Mouse (Mus musculus): Measurements from ENCODE around the gene Cracr2b.

The Cracr2b gene

GRCm38 (mm10) chr7:141455610-141456314 lies 5.1 kb upstream of the Cracr2b start:
- DNase-seq: peak; percentile 83

DNA sequence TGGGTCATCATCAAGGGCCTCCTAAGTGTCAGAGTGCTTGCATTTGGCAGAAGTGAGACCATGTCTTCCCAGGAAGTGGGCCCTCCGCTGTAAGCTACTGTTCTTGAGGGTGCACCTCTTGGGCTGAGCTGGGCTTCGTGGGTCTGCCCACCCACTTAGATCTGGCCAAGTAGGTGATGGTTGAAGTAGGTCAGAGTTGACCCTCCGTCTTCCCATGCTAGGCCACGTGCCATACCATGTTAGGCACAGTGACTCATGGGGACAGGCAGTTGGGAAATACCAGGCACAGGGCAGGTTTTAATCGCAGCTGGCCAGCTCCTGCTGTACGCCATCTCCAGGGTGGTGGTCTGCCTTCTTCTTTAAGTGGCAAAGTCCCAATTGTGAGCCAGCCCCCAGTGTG lies 4.2 kb upstream of the Cracr2b start:
- DNase-seq: peak; percentile 18

DNA sequence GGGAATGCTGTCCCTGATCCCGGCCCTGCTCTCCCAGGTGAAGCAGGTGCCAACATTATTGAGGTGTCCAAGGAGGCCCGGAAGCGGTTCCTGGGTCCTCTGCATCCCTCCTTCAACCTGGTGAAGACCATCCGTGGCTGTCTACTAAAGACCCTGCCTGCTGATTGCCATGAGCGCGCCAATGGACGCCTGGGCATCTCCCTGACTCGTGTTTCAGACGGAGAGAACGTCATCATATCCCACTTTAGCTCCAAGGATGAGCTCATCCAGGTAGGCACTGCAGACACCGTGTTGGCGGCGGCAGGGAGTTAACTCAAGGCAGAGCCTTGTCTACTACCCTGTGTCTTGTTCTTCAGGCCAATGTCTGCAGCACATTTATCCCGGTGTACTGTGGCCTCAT lies 3.7 kb upstream of the Cracr2b start:
- DNase-seq: peak; percentile 14

GRCm38 (mm10) chr7:141457986-141458660 lies 2.8 kb upstream of the Cracr2b start:
- DNase-seq: peak; percentile 76

GRCm38 (mm10) chr7:141458661-141459060 lies 2.2 kb upstream of the Cracr2b start:
- no peak for DNase-seq

DNA sequence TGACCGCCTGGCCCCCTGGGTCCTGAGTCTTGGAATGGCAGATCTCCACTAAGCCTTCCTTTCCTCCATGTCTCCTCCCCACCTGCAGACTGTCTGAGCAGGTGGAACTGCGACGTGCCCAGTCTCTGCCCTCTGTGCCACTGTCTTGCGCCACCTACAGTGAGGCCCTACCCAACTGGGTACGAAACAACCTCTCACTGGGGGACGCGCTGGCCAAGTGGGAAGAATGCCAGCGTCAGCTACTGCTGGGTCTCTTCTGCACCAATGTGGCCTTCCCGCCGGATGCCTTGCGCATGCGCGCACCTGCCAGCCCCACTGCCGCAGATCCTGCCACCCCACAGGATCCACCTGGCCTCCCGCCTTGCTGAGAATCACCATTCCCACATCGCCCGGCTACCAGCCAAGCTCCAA lies 1.6 kb upstream of the Cracr2b start:
- DNase-seq: peak; percentile 33

GRCm38 (mm10) chr7:141460001-141460390 lies 898 bp upstream of the Cracr2b start:
- DNase-seq: peak; percentile 56

- DNase-seq: peak; percentile 67
Observed at GRCm38 (mm10) chr7:141461521-141462332, 833 bp downstream of the Cracr2b start.

GRCm38 (mm10) chr7:141462333-141462821 lies 1.5 kb downstream of the Cracr2b start:
- DNase-seq: peak; percentile 64

DNA sequence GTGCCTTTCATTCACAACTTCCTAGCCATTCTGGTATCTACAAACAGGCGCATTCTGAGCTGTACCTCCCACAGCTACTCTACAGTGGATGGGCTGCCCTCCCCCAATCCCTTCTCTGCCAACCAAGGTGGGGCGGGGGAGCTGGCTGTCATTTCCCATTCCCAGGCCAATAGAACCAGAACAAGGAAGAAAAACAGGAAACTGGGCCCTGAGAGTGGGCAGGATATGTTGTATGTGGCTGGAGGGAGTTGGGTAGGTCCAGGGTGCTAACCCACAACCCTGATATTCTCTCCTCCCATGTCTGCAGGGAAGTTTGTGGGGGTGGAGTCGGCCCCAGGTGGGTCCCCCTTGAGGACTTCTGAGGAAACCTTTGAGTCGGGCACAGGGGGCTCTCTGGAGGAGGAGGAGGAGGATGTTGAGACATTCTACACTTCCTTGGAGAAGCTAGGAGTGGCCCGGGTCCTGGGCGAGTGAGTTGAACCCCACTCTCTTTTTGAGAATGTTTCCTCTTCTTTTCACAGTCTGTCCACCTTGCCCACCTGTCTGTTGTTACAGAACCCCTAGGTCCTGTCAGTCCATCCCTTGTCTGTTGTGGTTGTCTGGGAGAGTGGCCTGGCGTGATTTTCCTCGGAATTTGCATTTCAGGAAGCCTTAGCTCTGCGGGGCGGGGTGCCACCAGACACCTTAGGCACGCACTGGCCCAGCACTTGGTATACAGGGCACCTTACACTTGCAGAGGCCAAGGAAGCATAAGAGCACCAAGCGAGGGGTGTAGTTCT lies 3.1 kb downstream of the Cracr2b start:
- DNase-seq: peak; percentile 78

GRCm38 (mm10) chr7:141464603-141465201 lies 3.8 kb downstream of the Cracr2b start:
- DNase-seq: peak; percentile 76

DNA sequence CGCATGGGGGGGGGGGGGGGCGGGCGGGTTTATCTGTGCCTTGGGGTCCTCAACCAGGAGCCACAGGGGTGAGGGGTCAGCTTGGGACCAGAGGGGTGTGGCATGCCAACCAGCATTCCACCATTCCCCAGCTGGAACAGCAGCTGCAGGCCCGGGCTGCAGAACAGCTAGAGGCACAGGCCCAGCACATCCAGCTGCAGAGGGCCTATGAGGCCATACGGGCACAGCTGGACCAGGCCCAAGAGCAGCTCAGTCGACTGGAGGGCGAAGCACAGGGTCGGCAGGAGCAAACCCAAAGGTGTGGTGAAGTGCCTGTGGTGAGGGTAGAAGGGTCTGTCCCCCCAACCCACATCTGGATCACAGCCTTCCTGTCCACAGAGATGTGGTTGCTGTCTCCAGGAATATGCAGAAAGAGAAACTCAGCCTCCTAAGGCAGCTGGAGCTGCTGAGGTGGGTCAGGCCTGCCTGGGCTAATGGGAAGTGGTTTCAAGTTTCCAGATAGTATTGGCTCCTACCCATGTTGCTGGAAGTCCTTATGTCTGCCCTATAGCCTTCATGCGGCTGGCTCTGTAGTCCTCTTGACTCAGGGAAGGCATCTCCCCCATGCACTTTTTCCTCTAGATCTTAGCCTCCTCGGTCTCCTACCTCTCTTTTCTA lies 4.6 kb downstream of the Cracr2b start:
- no peak for DNase-seq

- peak; percentile 46 for DNase-seq
Observed at GRCm38 (mm10) chr7:141466045-141466394, 5.1 kb downstream of the Cracr2b start.

GRCm38 (mm10) chr7:141466607-141467148 lies 5.8 kb downstream of the Cracr2b start:
- DNase-seq: no peak

- peak; percentile 96 for DNase-seq
Observed at GRCm38 (mm10) chr7:141467230-141468030, 6.5 kb downstream of the Cracr2b start, which contains the start of gene Cd151. Gene Cd151 (plus strand): TSS chr7:141467392.

DNA sequence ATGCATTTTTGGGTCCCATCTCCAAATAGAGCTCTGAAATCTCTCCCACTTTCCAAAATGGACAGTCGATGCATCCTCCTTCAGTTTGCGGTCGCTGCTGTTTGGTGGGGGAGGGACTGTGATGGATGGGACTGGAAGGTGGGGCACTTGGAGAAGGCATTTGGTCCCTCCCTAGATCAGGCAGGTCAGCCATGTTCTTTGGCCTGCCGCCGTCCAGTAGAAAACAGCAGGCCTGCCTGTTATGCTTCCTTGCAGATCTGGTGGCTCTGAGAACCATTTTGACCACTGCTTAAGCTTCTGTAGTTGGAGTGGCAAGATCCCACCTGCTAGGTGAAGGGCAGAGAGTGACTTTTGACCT lies 7.2 kb downstream of the Cracr2b start:
- DNase-seq: peak; percentile 62

- DNase-seq: peak; percentile 82
Observed at GRCm38 (mm10) chr7:141468522-141469211, 7.8 kb downstream of the Cracr2b start.

DNA sequence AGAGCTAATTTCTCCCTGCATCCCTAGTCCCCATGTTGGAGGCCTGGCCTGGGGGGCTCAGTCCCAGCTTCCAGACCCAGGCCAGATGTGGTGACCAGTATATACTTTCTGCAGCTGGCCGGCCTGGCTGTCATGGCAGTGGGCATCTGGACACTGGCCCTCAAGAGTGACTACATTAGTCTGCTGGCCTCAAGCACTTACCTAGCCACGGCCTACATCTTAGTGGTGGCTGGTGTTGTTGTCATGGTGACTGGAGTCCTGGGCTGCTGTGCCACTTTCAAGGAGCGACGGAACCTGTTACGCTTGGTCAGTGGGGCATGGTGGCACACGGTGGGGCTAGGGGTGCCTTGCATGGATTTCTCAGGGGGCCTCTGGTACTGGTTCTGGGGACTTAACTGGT lies 8.5 kb downstream of the Cracr2b start:
- peak; percentile 31 for DNase-seq

- DNase-seq: peak; percentile 28
Observed at GRCm38 (mm10) chr7:141469901-141470636, 9.2 kb downstream of the Cracr2b start.
